9 mouse cellular contexts compared by ENCODE assay signal in the genomic region with DNA sequence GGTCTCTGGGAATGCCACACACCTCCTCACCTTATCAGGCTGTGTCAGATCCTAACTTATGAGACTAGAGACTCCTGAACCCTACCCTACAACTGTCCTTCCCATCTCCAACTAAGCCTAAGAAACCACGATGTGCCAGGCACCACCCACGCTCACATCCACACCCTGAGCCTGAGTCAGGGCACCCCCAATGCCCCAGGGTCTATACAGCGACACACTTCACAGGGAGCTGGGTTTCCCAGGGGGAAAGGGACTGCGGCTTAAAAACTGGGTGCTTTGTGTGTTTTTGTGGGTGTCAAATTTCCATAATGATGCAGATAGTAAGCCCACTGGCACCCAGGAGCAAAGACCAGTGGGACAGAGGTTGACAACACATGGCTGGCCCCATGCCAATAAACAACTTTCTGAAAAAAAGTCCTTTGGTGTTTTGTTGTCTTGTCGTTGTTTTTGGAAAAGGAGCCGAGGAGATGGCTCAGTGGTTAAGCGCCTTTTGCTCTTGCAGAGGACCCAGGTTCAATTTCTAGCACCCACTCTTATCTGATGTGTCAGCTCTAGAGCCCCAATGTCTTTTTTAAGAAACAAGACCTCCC. TPM values are rescaled to one million over a fixed set of nuclear protein-coding genes. Genes with fewer than 3 reads are reported as not detected.
DNase-seq lines count a peak whose midpoint lies in the region; ATAC-seq and TF ChIP-seq lines count a peak whose summit lies in the region.
"Had no signal": no experiment of that assay in that cellular context is flagged by ENCODE, and none has a peak within 500 bp of the region (broad histone marks: within the 10 kb centered on the region; RNA-seq: fewer than 3 reads in every experiment).

No protein-coding gene starts in this region.

- H3K4me2 ChIP-seq in kidney, embryonic 15.5 days: peak overlapping the region; percentile 53
- H3K4me2 ChIP-seq in hindbrain, embryonic 14.5 days (replicated peaks): no peak overlapping the region
- no peak overlapping the region for H3K4me2 ChIP-seq in midbrain, embryonic 16.5 days (ENCODE audit: low read length)

- WGBS in kidney, embryonic 15.5 days: 68% methylated on average over 7 of the region's 7 CpGs
- 67% methylated on average over 7 of the region's 7 CpGs for whole genome bisulfite sequencing in hindbrain, embryonic 14.5 days
- WGBS in midbrain, embryonic 16.5 days: 83% methylated on average over 7 of the region's 7 CpGs

- peak overlapping the region; percentile 98 for H3K27ac ChIP-seq in kidney, embryonic 15.5 days
- peak overlapping the region; percentile 97 for H3K27ac ChIP-seq in bone marrow macrophage, adult 2 months (ENCODE audit: insufficient read depth, low read depth, low read length)
- peak overlapping the region; percentile 91 for H3K27ac ChIP-seq in hindbrain, embryonic 14.5 days
- H3K27ac ChIP-seq in midbrain, embryonic 16.5 days (ENCODE audit: low read length): peak overlapping the region; percentile 88

- no peaks in the 10 kb centered on the region for H3K27me3 ChIP-seq in kidney, embryonic 15.5 days
- H3K27me3 ChIP-seq in hindbrain, embryonic 14.5 days (ENCODE audit: control insufficient read depth, insufficient read depth, low read length): no peaks in the 10 kb centered on the region
- H3K27me3 ChIP-seq in midbrain, embryonic 16.5 days (ENCODE audit: control insufficient read depth, insufficient read depth, low read depth, low read length): no peaks in the 10 kb centered on the region

- peaks cover 89% of the 10 kb centered on the region for H3K4me1 ChIP-seq in kidney, embryonic 15.5 days
- H3K4me1 ChIP-seq in bone marrow macrophage, adult 2 months (ENCODE audit: control insufficient read depth, insufficient read depth, low read length): peaks cover 87% of the 10 kb centered on the region
- H3K4me1 ChIP-seq in hindbrain, embryonic 14.5 days (replicated peaks; ENCODE audit: control insufficient read depth, insufficient read depth, low read length): peaks cover 69% of the 10 kb centered on the region
- H3K4me1 ChIP-seq in midbrain, embryonic 16.5 days (ENCODE audit: control insufficient read depth, insufficient read depth, low read length): peaks cover 54% of the 10 kb centered on the region

- no peak overlapping the region for H3K9ac ChIP-seq in kidney, embryonic 15.5 days
- H3K9ac ChIP-seq in hindbrain, embryonic 14.5 days: no peak overlapping the region
- H3K9ac ChIP-seq in midbrain, embryonic 16.5 days (ENCODE audit: low read depth, low read length): no peak overlapping the region

- no peaks in the 10 kb centered on the region for H3K9me3 ChIP-seq in kidney, embryonic 15.5 days (replicated peaks)
- H3K9me3 ChIP-seq in hindbrain, embryonic 14.5 days (ENCODE audit: control insufficient read depth, low read length): no peaks in the 10 kb centered on the region
- H3K9me3 ChIP-seq in midbrain, embryonic 16.5 days (replicated peaks; ENCODE audit: control insufficient read depth, low read length, poor library complexity, severe bottlenecking): no peaks in the 10 kb centered on the region

- H3K4me3 ChIP-seq in kidney, embryonic 15.5 days (replicated peaks): no peak overlapping the region
- H3K4me3 ChIP-seq in bone marrow macrophage, adult 2 months (ENCODE audit: insufficient read depth, low read length): peak overlapping the region; percentile 75; the same call in 1 of the 2 replicates
- no peak overlapping the region for H3K4me3 ChIP-seq in hindbrain, embryonic 14.5 days (replicated peaks; ENCODE audit: low read length)
- no peak overlapping the region for H3K4me3 ChIP-seq in midbrain, embryonic 16.5 days (ENCODE audit: low read depth, low read length)

- no peak for DNase-seq in kidney, adult 18-20 months
- no peak for DNase-seq in hindbrain, embryonic 14.5 days (ENCODE audit: low spot score)
- no peak for DNase-seq in adrenal gland, adult 8-10 months
- DNase-seq in cerebellum, adult 9-11 months: no peak
- DNase-seq in left cerebral cortex, adult 18-20 months (ENCODE audit: low spot score in 2 of 2): no peak
- DNase-seq: thymus, postnatal 14 days had no signal

- ATAC-seq in kidney, embryonic 15.5 days (replicated peaks; ENCODE audit: low FRiP score): no peak
- ATAC-seq in hindbrain, embryonic 14.5 days (ENCODE audit: low FRiP score): no peak
- ATAC-seq in midbrain, embryonic 16.5 days: no peak

- H3K36me3 ChIP-seq in kidney, embryonic 15.5 days: peaks cover 13% of the 10 kb centered on the region
- peaks cover 5% of the 10 kb centered on the region; the same call in 1 of the 2 replicates for H3K36me3 ChIP-seq in hindbrain, embryonic 14.5 days (replicated peaks; ENCODE audit: control insufficient read depth, insufficient read depth)
- no peaks in the 10 kb centered on the region for H3K36me3 ChIP-seq in midbrain, embryonic 16.5 days (ENCODE audit: control insufficient read depth, insufficient read depth, low read length)

- no peak for TF ChIP-seq POLR2A in bone marrow macrophage, adult 2 months (IDR thresholded peaks at IDR 0.05; ENCODE audit: borderline replicate concordance, low read depth, low read length)

- TF ChIP-seq CTCF in bone marrow macrophage, adult 2 months (IDR thresholded peaks at IDR 0.05; ENCODE audit: low read depth, low read length): no peak

RNA-seq across cellular contexts. Expression of gene Zmynd8, which starts 42.1 kb away (rescaled TPM):
- polyA plus RNA-seq in kidney, embryonic 15.5 days (2015; fragmentation: Nextera tagmentation; extraction: Ambion mirVana): 67.1 and 68.3 TPM in 2 replicates
- polyA plus RNA-seq in bone marrow macrophage, adult 2 months (2012; ENCODE audit: insufficient read depth, insufficient read length, missing spikeins): 97.8 and 99.5 TPM in 2 replicates
- polyA plus RNA-seq in hindbrain, embryonic 14.5 days (2014; fragmentation: Nextera tagmentation; extraction: Ambion mirVana): 55.4 and 63.4 TPM in 2 replicates
- polyA plus RNA-seq in midbrain, embryonic 16.5 days (2015; fragmentation: Nextera tagmentation; extraction: Ambion mirVana): 78.7 and 87.3 TPM in 2 replicates
- total RNA-seq in adrenal gland, adult 8-10 months (2022): 10 to 100 TPM; 51.7 to 94.5 (median 70.6) TPM
- total RNA-seq in left cerebral cortex, adult 18-20 months (2021): 100 to 1,000 TPM; 150 to 151 TPM
